Comparison of ENCODE assay signal across 19 mouse cellular contexts in the genomic region with DNA sequence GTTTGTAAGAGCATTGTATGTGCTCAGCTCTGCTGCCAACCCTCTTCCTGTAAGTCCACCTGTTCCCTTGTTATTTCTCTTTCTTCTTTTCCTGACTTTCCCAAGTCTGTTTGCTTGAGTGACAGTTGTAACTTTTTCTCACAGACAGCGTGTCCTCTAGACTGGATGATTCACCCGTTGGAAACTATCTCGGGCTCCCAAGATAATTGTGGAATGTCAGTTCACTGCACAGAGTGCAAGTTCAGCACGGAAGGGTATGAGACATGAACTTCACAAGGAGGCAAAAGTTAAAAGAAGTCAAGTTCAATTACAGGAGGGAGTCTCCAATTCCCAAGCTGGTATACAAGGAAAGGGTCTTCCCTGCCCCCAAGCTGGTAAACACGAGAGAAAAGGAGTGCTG.
DNase-seq lines count a peak whose midpoint lies in the region; ATAC-seq and TF ChIP-seq lines count a peak whose summit lies in the region.
"Had no signal": no experiment of that assay in that cellular context is flagged by ENCODE, and none has a peak within 500 bp of the region (broad histone marks: within the 10 kb centered on the region; RNA-seq: fewer than 3 reads in every experiment).

No protein-coding gene starts in this region.

- intact Hi-C loops in heart, postnatal 10 days (cut with DNase I), result no loop called here

- ATAC-seq in hindbrain, embryonic 14.5 days (ENCODE audit: low FRiP score), result no peak
- ATAC-seq: forebrain, embryonic 13.5 days; intestine, postnatal 0 days had no signal

- no peak for TF ChIP-seq CTCF in kidney, adult 2 months (conservative IDR thresholded peaks at IDR 0.05; ENCODE audit: insufficient read depth, insufficient read length, low read depth, low read length)

- no peaks in the 10 kb centered on the region for H3K4me1 ChIP-seq in kidney, adult 2 months (ENCODE audit: control insufficient read depth, insufficient read depth, low read length)
- no peaks in the 10 kb centered on the region for H3K4me1 ChIP-seq in hindbrain, embryonic 14.5 days (replicated peaks; ENCODE audit: control insufficient read depth, insufficient read depth, low read length)
- H3K4me1 ChIP-seq: forebrain, embryonic 13.5 days; hindbrain, embryonic 15.5 days; neural tube, embryonic 15.5 days had no signal

- no peak overlapping the region for H3K4me3 ChIP-seq in kidney, adult 2 months (ENCODE audit: insufficient read depth, low read depth, low read length)
- H3K4me3 ChIP-seq in hindbrain, embryonic 14.5 days (replicated peaks; ENCODE audit: low read length), result no peak overlapping the region
- H3K4me3 ChIP-seq: forebrain, embryonic 13.5 days; heart, embryonic 15.5 days; hindbrain, embryonic 15.5 days; limb, embryonic 13.5 days; neural tube, embryonic 15.5 days had no signal

- WGBS in kidney, adult 2 months, result 31% methylated on average over 5 of the region's 5 CpGs
- 80% methylated on average over 5 of the region's 5 CpGs for WGBS in hindbrain, embryonic 14.5 days

- no peaks in the 10 kb centered on the region for H3K9me3 ChIP-seq in hindbrain, embryonic 14.5 days (ENCODE audit: control insufficient read depth, low read length)
- H3K9me3 ChIP-seq: forebrain, embryonic 13.5 days; heart, embryonic 15.5 days; hindbrain, embryonic 15.5 days; limb, embryonic 13.5 days; neural tube, embryonic 15.5 days had no signal

- H3K27me3 ChIP-seq in kidney, adult 2 months (replicated peaks; ENCODE audit: control insufficient read depth, insufficient read depth, low read length), result no peaks in the 10 kb centered on the region
- H3K27me3 ChIP-seq in hindbrain, embryonic 14.5 days (ENCODE audit: control insufficient read depth, insufficient read depth, low read length), result no peaks in the 10 kb centered on the region
- H3K27me3 ChIP-seq: CH12.LX; forebrain, embryonic 13.5 days; heart, embryonic 15.5 days; hindbrain, embryonic 15.5 days; limb, embryonic 13.5 days; neural tube, embryonic 15.5 days had no signal

- peak overlapping the region; percentile 50; the same call in 1 of the 2 replicates for H3K27ac ChIP-seq in kidney, adult 2 months (ENCODE audit: insufficient read depth, low read depth, low read length)
- H3K27ac ChIP-seq in hindbrain, embryonic 14.5 days, result no peak overlapping the region
- H3K27ac ChIP-seq: forebrain, embryonic 13.5 days; heart, embryonic 15.5 days; hindbrain, embryonic 15.5 days; limb, embryonic 13.5 days; neural tube, embryonic 15.5 days had no signal

- DNase-seq in adrenal gland, adult (ENCODE audit: inconsistent age in 2 of 2, low spot score in 1 of 2), result peak; percentile 42 to 70
- DNase-seq in adrenal gland, postnatal 4 days (ENCODE audit: low spot score in 2 of 2), result no peak
- DNase-seq in kidney, adult 2 months, result peak; percentile 57
- DNase-seq in kidney, adult 11 months, result no peak
- DNase-seq in NIH3T3 (ENCODE audit: low read depth), result peak; percentile 67
- peak; percentile 58 to 69 for DNase-seq in heart, postnatal 10 days
- no peak for DNase-seq in embryo, embryonic 11 days
- DNase-seq in hindbrain, embryonic 14.5 days (ENCODE audit: low spot score), result no peak
- DNase-seq: cerebellum, adult 9-11 months; kidney, postnatal 4 days; lung, postnatal 14 days; thymus, postnatal 4 days had no signal

- no peak overlapping the region for H3K4me2 ChIP-seq in hindbrain, embryonic 14.5 days (replicated peaks)
- H3K4me2 ChIP-seq: forebrain, embryonic 13.5 days; heart, embryonic 15.5 days; hindbrain, embryonic 15.5 days; limb, embryonic 13.5 days; neural tube, embryonic 15.5 days had no signal

- no peaks in the 10 kb centered on the region for H3K36me3 ChIP-seq in kidney, adult 2 months (ENCODE audit: control insufficient read depth, insufficient read depth, low read length)
- H3K36me3 ChIP-seq in hindbrain, embryonic 14.5 days (replicated peaks; ENCODE audit: control insufficient read depth, insufficient read depth), result no peaks in the 10 kb centered on the region
- H3K36me3 ChIP-seq: heart, embryonic 15.5 days; hindbrain, embryonic 15.5 days; limb, embryonic 13.5 days; neural tube, embryonic 15.5 days had no signal

- H3K9ac ChIP-seq in hindbrain, embryonic 14.5 days, result no peak overlapping the region
- H3K9ac ChIP-seq: forebrain, embryonic 13.5 days; heart, embryonic 15.5 days; hindbrain, embryonic 15.5 days; limb, embryonic 13.5 days; neural tube, embryonic 15.5 days had no signal

- TF ChIP-seq POLR2A in kidney, adult 2 months (IDR thresholded peaks at IDR 0.05; ENCODE audit: low read depth, low read length), result no peak

Comparison
In these comparisons a context has a peak if more than half of its experiments do, and no peak if none do; other contexts are left out.
1. DNase-seq: peak in adrenal gland, adult (2 of 2), kidney, adult 2 months (single experiment), NIH3T3 (single experiment) and heart, postnatal 10 days (2 of 2); none in adrenal gland, postnatal 4 days (0 of 2), kidney, adult 11 months (single experiment), embryo, embryonic 11 days (single experiment) and hindbrain, embryonic 14.5 days (single experiment).